Mouse (Mus musculus): ENCODE measurements around the gene Pspn. TPM values are rescaled to one million over a fixed set of nuclear protein-coding genes. Genes with fewer than 3 reads are reported as not detected.

Pspn gene
- under 1 TPM in 1 of 4 experiments, not detected in 3; 0.82 TPM for total RNA-seq (2022)

DNA sequence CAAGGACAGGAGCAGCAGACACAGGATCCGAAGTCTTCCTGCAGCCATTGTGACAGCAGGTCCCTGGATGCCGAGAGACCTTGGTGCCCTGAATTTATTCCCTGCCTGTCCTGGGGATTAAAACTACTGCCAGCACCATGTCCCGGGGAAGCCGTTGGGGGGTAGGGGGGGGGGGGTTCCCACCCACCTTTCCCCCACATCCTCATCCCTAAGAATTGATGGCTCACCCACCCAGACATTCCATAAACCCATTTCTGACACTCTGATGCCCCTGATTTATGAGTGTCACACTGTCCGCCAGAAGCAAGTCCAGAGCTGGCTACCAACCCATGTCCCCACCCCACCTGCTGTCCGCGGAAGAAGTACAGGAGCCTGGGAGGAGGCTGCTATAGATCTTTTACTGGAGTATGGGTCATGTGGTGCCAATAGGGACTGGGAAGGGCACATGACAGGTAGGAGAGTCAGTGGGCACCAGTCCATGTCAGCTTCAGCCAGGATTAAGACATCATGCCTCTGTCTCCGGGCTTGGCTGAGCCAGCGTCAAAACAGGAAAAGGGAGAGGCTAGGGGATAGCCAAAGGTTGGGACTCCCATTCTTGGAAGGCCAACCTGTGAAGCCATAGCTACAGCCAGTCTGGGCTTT, at the start of gene Pspn:
Gene Pspn, minus strand, starts transcription at position 51 of the 642 bp plus-strand sequence.
- no peak for DNase-seq (ENCODE audit: low spot score in 2 of 2)

DNA sequence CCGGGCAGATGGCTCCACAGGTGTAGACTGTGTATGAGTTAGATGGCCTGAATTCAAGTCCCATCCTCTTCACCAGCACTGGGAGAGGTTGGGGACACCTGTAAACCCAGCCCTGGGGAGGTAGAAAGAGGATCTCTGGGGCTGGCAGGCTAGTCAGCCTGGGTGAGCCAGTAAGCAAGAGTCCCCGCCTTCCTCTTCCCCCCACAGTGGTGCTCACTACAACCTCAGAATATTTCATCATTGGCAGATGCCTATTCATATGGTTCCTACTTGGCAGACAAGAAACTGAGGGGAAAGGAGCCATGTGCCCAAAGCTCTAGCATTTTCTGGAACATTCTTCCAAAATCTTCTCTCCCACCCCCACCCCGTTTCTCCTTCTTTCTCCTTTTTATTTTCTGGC, 49.0 kb upstream of the Pspn start:
- DNase-seq (ENCODE audit: low spot score in 2 of 2): no peak

DNA sequence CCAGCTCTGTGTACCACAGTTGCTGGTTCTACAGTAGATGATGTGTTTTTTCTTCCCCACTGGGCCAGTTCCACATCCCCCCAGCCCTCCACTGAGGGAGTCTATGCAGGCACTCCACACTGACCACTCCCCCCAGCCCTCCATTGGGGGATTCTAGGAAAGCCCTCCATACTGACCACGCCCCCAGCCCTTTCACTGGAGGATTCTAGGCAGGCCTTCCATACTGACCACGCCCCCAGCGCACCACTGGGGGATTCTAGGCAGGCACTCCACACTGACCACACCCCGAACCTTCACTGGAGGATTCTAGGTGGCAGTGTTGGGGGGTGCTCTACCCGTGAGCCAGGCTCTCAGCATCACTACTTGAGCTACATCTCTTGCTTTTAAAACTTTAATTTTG, 47.6 kb upstream of the Pspn start:
- no peak for DNase-seq (ENCODE audit: low spot score in 2 of 2)

DNA sequence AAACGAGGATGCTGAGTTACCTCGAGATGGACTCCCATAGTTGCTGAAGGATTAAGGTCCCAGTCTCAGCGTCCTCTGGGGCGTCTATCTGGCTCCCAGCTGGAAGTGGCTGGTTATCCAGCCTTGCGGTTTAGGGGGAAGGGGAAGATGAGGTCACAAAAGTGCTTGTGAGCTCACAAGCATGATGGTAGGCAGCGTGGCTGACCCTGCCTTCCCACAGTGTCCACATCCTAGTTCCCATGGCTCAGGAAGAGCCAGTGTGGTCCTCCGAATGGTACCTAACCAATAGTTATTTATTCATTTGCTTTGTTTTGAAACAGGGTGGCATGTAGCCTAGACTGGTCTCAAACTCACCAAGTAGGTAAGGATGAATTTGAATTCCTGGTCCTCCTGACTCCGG, 41.7 kb upstream of the Pspn start, which contains the start of gene Slc25a41:
Gene Slc25a41, minus strand, starts transcription at position 101 of the 400 bp plus-strand sequence.
- no peak for DNase-seq (ENCODE audit: low spot score in 2 of 2)

DNA sequence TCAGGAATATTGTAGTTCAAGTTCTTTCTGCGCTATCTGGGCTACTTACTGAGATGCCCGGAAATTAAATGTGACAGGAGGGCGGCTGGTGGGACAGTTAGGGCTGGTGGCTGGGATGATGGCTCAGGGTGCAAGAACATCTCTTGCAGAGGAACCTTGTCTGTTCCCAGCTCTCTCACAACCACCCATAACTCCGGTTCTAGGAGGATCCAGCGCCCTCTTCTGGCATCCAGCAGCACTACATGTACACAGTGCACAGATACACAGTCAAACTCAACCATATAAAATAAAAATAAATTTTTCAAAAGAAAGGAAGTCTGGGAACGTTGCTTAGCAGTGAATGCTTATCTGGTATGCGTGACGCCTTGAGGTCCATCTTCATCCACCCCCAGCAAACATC, 39.2 kb upstream of the Pspn start:
- no peak for DNase-seq (ENCODE audit: low spot score in 2 of 2)

DNA sequence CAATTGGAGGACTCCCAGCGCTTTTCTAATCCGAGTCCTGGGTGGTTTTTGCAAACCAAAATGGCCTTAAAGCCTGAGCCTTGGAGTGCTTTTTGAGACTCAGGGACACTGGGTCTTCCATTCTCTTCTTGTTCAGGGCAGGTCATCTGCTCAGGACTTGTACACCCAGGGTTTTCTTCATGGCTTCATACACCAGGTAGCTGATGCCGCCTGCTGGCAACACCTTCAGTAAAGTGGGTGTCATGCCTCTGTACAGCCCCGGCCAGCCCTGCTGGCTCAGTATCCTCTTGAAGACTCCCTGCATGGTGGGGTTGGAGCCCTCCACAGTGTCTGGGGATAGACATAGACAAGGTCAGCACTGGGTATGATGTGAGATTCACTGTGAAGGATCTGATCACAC, 33.0 kb upstream of the Pspn start:
- DNase-seq (ENCODE audit: low spot score in 2 of 2): no peak

DNA sequence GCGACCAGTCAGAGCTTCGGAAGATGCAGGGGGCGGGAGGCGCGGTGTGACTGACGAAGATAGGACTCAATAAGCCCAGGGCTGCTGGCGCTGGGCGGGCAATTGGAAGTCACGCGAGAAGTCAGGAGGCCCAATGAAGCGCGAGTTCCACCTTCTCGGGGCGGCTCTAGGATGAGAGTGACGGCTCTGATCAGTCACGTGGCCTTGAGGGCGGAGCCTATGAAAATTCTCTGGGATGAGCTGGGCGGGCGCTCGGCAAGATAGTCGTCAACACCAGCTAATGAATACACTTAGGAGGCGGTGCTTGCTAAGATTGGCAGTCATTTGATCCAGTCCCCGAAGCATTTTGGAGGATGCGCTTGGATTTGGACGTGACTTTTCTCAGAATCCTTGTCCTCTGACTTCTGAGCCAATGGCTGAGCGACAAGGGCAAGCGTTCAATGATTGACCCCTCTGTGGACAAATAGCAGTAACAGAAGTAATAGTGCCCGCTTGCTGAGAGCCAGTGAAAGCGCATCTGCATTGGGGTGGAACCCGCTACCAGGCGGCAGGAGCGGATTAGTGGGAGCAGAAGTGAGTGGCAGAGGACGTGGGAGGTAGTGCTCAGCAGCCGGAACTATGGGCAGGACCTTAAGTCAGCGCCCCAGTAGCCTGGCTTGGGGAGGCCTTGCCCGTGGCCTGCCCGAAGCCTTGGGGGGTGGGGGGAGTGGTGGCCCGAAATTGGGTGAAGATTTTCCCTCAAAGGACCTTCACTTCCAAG, 32.0 kb upstream of the Pspn start:
- peak; percentile 100 for DNase-seq (ENCODE audit: low spot score in 2 of 2)

DNA sequence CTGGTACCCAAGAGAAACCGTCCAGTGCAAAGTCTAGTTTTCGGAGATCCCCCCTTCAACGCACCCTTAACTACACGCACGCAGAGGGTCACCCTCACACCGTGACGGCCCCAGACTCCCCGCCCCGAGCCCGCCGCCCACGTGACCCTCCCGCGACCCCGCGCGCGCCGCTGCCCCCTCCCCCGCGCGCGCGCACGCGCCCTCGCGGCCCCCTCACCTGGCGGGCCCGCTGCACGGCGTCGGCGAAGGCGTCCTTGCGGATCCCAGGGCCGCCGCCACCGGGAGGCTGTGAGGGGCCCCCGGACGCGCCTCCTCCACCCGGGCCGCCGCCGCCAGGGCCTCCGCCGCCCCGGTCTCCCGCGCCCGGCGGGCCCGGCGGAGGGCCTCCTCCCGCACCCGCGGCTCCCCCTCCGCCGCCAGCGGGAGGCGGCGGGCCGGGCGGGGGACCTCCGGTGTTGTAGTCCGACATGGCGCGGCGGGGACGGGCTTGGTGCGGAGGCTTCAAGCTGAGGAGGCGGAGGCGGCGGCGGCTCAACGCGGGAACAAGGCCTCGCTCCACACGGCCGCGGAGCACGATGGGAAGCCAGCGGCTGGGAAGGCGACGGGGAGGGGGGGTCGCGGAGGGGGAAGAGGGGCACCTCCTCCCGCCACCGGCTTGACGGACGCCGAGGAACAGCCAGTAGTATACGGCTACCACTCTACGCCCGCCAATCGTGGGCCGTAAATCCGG, 31.3 kb upstream of the Pspn start, which contains the start of gene Khsrp:
Gene Khsrp, minus strand, starts transcription at position 592 of the 730 bp plus-strand sequence.
- DNase-seq (ENCODE audit: low spot score in 2 of 2): no peak

DNA sequence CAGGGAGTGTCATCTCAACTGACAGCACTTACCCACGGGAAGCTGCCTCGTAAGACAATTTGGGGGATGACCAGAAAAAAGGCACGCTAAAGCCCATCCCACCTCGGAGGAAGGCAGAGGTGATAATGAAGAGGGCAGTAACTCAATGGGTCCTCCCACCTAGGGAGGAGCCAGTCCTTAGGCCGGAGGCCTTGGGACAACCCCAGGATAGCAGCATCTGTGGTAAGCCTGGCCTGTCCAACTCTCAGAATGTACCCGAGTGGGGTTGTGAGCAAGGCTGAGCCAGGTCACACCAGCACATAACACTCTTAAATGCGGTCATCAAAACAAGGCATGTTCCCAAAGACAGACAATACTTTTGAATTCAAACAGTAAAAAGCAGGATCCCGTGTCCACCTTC, 29.9 kb upstream of the Pspn start:
- DNase-seq (ENCODE audit: low spot score in 2 of 2): no peak

DNA sequence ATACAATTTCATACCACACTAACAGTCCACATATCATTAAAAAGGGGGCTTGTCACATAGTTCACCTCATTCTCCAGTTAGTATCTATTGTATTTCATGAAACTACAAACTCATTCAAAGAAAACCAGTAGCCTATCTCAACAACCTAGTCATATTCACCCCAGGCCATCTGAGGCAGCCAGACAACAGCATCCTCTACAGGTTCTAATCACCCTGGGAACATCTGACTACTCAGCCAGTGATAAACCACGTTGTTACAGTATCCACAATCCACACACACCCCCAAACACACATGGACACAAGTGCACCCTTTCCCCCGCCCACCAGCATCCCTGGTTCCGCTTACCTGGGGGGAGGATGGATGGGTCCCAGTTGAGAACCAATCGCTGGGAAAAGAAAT, 27.7 kb upstream of the Pspn start:
- no peak for DNase-seq (ENCODE audit: low spot score in 2 of 2)

DNA sequence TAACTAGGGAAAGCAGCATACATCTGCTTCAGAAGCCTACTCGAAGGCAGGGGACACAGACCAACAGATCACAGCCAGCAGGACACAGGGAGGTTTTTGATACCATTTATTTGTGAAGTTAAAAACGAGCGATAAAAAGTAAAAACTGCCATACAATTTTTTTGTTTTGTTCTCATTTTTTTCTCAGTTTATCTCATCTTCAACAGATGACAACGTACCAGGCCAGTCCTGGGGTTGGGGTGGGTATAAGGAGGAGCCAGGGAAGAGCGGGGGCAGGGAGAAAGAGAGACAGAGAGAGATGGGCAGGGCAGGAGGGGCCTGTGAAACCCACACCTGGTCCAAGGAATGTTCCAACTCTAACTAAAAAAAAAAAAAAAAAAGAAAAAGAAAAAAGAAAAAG, 21.1 kb upstream of the Pspn start:
- no peak for DNase-seq (ENCODE audit: low spot score in 2 of 2)

DNA sequence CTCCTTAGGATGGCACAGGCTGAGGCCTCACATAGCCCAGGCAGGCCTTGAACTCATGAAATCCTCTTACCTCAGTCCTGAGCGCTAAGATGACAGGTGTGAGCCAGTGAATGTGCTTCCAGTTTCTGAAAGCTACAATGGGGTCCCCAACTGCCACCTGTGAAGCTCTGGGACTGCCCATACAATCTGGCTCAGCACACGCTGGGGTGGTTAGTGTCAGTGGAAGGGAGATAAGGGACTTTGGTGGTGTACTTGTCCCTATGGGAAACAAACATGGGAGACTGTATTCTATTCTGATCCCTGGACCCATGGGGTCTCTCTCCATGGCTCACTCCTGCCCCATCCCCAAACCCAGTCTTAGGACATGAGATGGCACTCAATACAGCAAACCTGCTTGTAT, 19.9 kb upstream of the Pspn start:
- no peak for DNase-seq (ENCODE audit: low spot score in 2 of 2)

DNA sequence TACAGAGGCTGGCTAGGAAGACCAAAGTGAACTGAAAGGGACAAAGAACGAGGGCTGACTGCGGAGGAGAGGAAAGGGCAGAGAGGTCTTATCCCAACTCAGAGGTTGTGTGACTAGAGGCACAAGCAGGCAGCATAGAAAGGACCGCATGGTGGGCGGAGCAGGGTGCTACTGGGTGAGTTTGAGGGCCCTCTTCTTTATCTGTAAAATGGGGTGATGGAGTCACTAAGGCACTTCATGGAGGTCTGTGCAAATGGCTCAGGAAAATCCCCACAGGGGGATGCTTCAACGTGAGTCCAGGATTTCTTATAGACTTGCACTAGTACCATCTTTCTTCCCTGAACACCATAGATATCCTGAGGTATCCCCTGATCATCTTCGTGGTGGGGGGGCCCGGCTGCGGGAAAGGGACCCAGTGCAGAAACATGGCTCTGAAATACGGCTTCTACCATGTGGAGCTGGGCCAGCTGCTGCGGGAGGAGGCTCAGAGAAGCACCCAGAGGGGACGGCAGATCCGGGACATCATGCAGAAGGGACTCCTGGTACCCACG, 12.5 kb upstream of the Pspn start:
- DNase-seq (ENCODE audit: low spot score in 2 of 2): no peak

DNA sequence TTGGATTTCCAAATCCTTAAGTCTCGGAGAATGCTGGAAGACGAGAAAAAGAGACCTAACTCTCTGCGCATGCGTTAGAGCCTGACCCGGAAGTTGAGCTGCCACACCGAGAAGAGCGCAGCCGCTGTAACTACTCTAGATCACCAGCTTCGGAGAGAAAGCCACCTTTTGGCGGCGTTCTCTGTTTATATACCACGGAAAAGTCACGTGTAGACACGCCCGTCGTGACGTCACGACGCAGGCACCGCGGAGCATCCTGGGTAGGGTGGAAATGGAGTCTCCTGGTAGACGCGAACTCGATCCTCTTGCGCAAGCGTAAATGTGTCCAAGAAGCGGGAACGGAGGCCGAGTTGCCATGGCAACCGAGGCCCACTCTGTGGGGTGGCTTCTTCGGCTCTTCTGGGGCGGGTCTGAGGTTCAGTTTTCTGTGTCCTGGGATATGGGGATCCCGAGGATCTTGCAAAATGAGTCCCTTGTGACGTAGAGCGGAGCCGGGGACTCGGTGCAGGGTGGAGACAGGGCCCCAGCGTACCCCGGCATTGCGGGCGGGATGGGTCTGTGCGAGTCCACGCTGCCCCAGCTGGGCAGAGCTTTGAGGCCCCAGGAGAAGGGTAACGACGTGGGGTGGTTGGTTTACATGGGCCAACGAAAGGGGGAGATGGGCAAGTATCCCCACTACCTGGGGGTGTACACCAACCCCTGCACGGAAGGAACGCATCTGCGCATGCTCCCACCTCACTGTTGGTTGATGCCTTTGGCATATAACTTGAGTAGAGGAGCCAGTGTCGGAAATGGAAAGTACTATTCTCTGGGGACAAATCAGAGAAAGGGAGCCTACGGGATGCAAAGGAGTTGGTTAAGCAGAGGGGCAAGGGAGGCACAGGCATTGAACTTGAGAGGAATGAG, 11.7 kb upstream of the Pspn start, which contains the start of the genes Gtf2f1 and Gm17949:
Gene Gtf2f1, minus strand, starts transcription at position 53 of the 906 bp plus-strand sequence.
Gene Gm17949, plus strand, starts transcription at position 234 of the 906 bp plus-strand sequence.
- DNase-seq (ENCODE audit: low spot score in 2 of 2): peak; percentile 95 to 96

DNA sequence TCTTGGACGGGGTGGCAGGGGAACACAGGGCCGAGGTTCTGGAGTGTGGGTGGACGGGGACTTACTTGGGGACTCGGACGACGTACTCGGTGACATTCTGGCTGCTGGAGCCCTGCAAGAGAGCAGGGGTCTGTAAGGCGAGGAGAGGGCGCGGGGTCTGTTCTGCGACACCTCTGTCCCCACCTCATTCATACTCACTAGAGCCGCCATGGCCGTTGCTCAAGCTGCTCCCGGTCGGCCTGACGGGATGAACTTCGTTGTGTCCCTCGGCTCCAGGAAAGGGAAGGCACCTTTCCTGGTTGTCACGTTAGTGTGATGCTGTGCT, 11.1 kb upstream of the Pspn start:
- no peak for DNase-seq (ENCODE audit: low spot score in 2 of 2)

DNA sequence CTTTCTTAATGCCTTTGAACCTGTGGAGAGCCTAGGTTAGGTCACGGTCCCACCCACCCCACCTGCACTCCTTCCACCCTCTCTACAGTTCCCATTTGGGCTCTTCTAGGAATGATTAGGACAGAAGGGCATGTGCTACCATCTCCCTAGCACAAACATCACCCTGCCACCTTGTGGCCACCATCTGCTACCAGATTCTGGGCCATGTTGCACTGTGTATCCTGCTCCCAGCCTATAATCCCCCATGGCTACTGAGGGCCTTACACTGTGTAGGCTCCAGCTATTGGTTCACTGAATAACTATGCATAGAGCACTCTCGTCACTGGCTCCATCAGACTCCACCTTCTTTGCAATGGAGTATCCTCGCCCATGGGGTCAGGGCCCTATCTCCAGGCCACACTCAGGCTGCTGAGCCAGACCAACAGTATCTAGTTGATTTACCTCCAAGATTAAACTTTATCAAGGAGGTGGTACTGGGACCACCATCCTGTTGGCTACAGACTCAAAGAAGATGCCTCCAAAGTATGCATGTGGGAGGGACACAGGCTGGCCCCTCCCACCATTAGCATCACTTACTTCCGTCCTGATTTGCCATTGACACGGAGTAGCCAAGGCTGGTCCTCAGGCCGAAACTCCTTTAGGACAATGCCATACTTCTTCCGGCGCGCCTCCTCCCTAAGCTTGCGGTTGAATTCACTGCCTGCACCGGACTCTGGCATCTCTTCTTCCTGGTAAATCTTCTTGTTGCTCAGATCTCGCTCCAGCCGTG, 7.5 kb upstream of the Pspn start:
- DNase-seq (ENCODE audit: low spot score in 2 of 2): no peak

DNA sequence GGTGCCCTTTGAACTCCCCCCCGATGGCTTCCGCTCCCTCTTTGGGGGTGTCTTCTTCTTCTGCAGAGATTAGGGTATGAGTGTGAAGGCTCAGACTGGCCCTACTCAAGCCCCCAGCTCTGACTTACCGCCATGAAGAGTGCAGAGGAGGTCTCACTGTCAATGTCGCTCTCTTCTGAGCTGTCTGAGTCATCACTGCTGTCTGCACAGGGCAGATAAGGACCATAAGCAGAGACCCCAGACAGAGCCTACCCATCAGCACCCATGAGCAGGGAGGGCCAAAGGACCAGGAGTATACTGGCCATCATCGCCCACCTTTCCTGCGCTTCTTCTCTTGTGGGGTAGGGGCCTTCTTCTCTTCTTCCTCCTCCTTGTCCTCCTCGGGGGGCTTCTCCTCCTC, 4.2 kb upstream of the Pspn start:
- DNase-seq (ENCODE audit: low spot score in 2 of 2): no peak

DNA sequence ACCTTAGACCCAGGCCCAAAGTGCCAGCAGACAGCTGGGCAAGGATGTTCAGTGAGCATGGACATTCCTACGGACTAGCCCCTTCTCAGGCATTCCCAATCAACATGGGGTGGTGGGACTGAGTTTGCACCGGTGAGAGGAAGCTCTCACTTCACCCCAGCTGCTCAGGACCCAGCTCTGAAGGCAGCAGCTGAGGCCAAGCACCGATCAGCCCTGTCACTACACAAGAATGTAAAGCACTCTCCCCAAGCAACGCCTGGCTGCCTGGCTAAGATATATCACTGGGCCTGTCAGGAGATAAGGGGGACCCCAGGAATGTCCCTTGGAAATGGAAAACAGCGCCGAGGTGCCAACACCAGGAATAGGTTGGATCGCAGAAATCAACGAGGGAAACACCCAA, 1.4 kb upstream of the Pspn start:
- no peak for DNase-seq (ENCODE audit: low spot score in 2 of 2)

DNA sequence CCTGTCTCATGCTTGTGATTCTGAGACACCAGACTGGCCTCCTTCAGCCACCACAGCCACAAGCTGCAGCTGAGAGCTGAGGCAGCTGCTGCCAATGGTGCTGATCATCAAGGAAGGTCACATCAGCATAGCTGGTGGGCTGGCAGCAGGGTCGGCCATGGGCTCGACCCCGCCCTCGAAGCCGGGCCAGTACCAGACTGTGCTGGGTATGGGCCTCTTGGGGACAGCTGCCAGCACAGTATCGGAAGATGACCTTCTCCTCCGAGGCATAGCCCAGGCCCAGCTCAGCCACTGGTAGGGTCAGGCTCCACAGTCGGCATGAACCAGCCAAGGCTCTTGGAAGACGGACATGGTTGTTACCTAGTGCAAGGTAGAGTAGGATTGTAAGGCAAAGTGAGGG, 404 bp downstream of the Pspn start:
- no peak for DNase-seq (ENCODE audit: low spot score in 2 of 2)

DNA sequence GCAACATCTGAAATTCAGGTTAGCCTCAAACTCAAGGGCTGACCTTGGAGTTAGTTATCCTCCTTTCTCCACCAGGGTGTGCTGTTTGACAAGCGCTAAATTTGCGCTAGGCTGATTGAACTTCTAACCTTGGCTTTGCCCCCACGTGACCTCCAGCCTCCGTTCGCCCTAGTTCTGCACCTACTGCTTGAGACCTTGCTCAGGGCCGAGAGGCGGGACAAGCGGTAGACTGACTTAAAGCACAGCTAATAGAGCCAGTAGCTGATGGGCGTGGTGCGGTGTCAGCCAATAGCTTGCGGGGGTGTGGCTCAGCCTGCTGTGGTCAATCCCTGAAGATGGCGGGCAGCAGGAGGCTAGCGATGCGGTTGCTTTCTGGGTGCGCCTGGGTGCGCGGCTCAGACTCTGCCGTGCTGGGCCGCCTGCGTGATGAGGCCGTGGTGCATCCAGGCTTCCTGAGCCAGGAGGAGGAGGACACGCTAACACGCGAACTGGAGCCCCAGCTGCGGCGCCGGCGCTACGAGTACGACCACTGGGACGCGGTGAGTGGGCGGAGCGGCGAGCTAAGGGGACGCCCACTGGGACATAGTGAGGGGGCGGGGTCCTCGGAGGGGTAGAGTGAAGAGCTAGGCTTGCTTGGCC, 2.7 kb downstream of the Pspn start, which contains the start of gene Alkbh7:
Gene Alkbh7, plus strand, starts transcription at position 311 of the 639 bp plus-strand sequence.
- DNase-seq (ENCODE audit: low spot score in 2 of 2): peak; percentile 95 to 96
